Mouse (Mus musculus) left cerebral cortex, adult 8-10 months (tissue): ENCODE measurements at regions not wholly inside any gene's neighbourhood (a gene's known extent, or its start where the extent isn't known, plus 50 kb on each side); places are given as distances from the start of the nearest gene placed in this dataset.

Source experiments
- DNase-seq, 2 experiments: peaks; one replicate each; pipeline ENCODE4 v3.0.0; 2022; ENCODE audit warnings: low spot score in 2 of 2

GRCm38 (mm10) chr1:177667041-177667791, 62.4 kb upstream of the 1700016C15Rik start:
- DNase-seq, result no peak

GRCm38 (mm10) chr1:177670576-177670975, 59.0 kb upstream of the 1700016C15Rik start:
- DNase-seq, result no peak

GRCm38 (mm10) chr1:177676657-177677056, 53.0 kb upstream of the 1700016C15Rik start:
- DNase-seq, result no peak

- no peak for DNase-seq
Measured at GRCm38 (mm10) chr1:177678832-177679231, 50.8 kb upstream of the 1700016C15Rik start.
